Mouse (Mus musculus): Measurements from ENCODE around the gene Stx8.
A peak's percentile ranks its signal among the peaks of the same experiment; 100 is the strongest.

DNA sequence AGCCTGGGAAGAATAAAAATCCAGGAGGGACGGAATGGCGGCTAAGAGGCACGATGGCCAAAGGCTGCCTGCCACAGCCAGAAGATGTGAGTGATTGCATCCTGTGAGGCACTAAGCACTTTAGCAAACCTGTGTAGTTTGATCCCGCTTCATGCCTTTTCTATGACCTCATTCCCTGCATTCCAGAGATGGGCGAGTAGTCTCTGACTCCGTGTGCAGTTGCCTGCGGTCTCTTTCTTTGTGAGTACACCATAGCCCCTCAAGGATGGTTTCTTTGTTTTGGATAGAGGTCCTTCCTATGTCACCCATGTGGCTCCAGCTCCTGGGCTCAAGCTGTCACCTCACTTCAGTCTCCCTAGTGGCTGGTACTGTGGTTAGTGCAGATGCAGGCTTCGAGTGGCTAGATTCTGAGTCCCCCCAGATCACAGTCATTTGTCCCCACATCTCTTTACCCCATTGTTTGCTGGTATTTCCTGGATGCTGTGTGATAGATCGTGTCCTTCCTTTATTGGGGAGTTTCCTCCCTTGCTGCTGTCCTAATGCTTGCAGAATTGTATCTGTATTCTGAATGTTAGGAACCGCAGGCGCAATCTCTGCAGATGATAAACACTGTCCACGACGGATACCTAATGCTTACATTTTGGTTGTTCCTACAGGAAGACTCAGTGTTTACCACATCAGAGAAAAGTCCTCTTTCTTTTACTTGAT lies 124.0 kb downstream of the Stx8 start:
- TF ChIP-seq USF1 (IDR thresholded peaks at IDR 0.05; ENCODE audit: low read depth) (no peak), CTCF (IDR thresholded peaks at IDR 0.05; ENCODE audit: control insufficient read depth, insufficient read depth, insufficient read length) (no peak), MYOD1 (IDR thresholded peaks at IDR 0.05; ENCODE audit: control insufficient read depth, insufficient read length, low read depth) (peak; percentile 59), CEBPB (IDR thresholded peaks at IDR 0.05; ENCODE audit: low read depth) (peak; percentile 47), MAX (IDR thresholded peaks at IDR 0.05) (peak; percentile 92), MYOG (IDR thresholded peaks at IDR 0.05; ENCODE audit: control insufficient read depth, extremely low read depth, insufficient read length) (no peak)
